Mouse (Mus musculus) layer of hippocampus, adult 2 months (tissue): ENCODE data around the gene Synpo2. TPM values are rescaled to one million over a fixed set of nuclear protein-coding genes. Genes with fewer than 3 reads are reported as not detected.

ENCODE experiments used
- DNase-seq, 2 experiments: peaks; one replicate each; pipeline ENCODE4 v3.0.0; 2022; ENCODE audit warnings: low spot score in 2 of 2
- H3K27ac ChIP-seq: fragments of 200-600 bp; 2 replicates; pipeline ENCODE4 v1.8.1; 2022
- H3K4me3 ChIP-seq: fragments of 200-600 bp; 2 replicates; pipeline ENCODE4 v1.8.1; 2022; ENCODE audit warnings: mild to moderate bottlenecking
- CTCF ChIP-seq: fragments of 200-600 bp; conservative IDR thresholded peaks from 2 replicates; pipeline ENCODE4 v1.8.1; 2022; ENCODE audit warnings: antibody characterized with exemption, mild to moderate bottlenecking, moderate library complexity
- total RNA-seq, 2 experiments: library from RNA; stranded (reverse); gene quantifications; 2 replicates each; pipeline ENCODE4 v1.2.3; 2021

Gene Synpo2
- total RNA-seq, 2 experiments from 2014 or later: 3.4 to 3.7 TPM

GRCm38 (mm10) chr3:123042308-123042707, 193.6 kb downstream of the Synpo2 start:
- H3K4me3 ChIP-seq: no peak overlapping the region
- no peak for DNase-seq
- H3K27ac ChIP-seq: no peak overlapping the region
- no peak for TF ChIP-seq CTCF

GRCm38 (mm10) chr3:123034752-123035151, 201.2 kb downstream of the Synpo2 start, which contains the start of gene Myoz2:
Gene Myoz2, minus strand, starts transcription at chr3:123035015.
- no peak for TF ChIP-seq CTCF
- Histone ChIP-seq H3K4me3 (no peak within 1 kb of the TSS), H3K27ac (no peak within 1 kb of the TSS)
- no peak for DNase-seq

- no peak overlapping the region for H3K4me3 ChIP-seq
- no peak overlapping the region for H3K27ac ChIP-seq
- no peak for TF ChIP-seq CTCF
- DNase-seq: no peak
These were observed 202.1 kb downstream of the Synpo2 start for GRCm38 (mm10) chr3:123033804-123034203.

Other genes with a start within 250 kb of the Synpo2 start
- gene Myoz2, start 201.1 kb downstream of the Synpo2 start, total RNA-seq: under 1 TPM in 1 of 2 experiments, not detected in 1; 0.74 TPM
- 10 to 100 TPM; 23.8 to 36.0 TPM for gene Sec24d, start 31.3 kb upstream of the Synpo2 start, total RNA-seq
- 10 to 100 TPM; 14.9 to 19.1 TPM for gene Mettl14, start 150.0 kb upstream of the Synpo2 start, total RNA-seq
- 10 to 100 TPM; 11.6 to 11.8 TPM for gene Prss12, start 210.8 kb upstream of the Synpo2 start, total RNA-seq